Mouse (Mus musculus) heart, adult 2 months (tissue): ENCODE measurements around the gene Dhrs4.

Experiments
- CTCF ChIP-seq: fragments of 200-600 bp; IDR thresholded peaks from 2 replicates; pipeline ENCODE4 v1.8.1; 2022; ENCODE audit warnings: antibody characterized with exemption, mild to moderate bottlenecking, moderate library complexity
- EP300 ChIP-seq: fragments of 200-500 bp; IDR thresholded peaks from 2 replicates; pipeline ENCODE4 v1.6.1; 2011; ENCODE audit warnings: low read depth, low read length, control low read depth; ENCODE audit not compliant: insufficient read depth
- POLR2A ChIP-seq: fragments of 200-500 bp; IDR thresholded peaks from 2 replicates; pipeline ENCODE4 v1.6.1; 2011; ENCODE audit warnings: mild to moderate bottlenecking, low read depth, low read length, control low read depth; ENCODE audit not compliant: insufficient read depth

DNA sequence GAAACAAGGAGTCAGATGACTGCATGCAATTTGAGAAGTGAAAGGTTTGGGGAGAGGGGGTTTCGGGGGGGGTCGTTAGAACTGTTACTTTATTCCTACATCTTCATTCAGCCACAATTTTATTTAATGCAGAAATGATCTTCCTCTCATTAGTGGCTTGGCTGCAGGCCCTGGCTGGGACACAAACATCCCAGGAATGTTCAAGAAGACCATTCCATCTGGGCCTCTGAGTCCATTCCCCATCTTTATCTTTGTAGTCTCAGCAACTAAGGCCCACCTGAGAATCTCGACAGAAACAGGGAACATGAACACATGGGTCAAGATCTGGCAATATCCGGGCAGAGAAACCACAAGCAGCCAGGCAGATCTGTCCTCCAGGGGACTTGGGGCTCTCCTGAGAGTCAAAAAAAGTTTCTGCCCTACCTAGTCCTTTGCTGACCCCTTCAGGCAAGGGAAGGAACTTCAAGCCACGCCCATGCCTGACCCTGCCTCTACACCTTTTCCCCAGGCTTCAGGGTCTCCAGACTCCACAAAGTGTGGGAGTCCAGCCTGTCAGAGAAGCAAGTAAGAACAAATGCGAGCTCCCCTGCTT, 40.3 kb upstream of the Dhrs4 start:
- TF ChIP-seq CTCF (peak; percentile 86), EP300 (0 out of 2 replicates have a peak, but pooled peaks have one; percentile 58), POLR2A (no peak)
